Mouse (Mus musculus): ENCODE data around the gene Fbxl20.

The Fbxl20 gene

GRCm38 (mm10) chr11:98088224-98088623 is 62.0 kb downstream of the Fbxl20 start:
- no peak for DNase-seq (ENCODE audit: low read depth, low spot score)

GRCm38 (mm10) chr11:98086574-98086973 is 63.6 kb downstream of the Fbxl20 start:
- DNase-seq (ENCODE audit: low read depth, low spot score): no peak

DNA sequence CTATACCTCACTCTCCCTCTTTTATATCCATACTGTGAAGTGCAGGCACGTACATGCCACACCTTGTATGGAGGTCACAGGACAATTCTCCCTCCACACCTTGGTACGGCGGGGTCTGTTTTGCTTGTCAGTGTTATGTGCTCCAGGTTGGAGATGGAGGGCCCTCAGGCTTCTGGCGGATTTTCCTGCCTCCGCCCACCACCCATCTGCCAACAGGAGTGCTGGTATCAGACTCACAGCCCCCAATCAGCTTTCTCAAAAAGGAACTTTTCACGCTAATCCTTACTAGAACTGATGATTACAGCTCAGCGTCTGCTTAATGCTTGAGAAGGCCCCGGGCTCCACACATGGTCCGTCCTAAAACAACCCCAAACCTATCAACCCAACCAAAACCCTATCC is 64.1 kb downstream of the Fbxl20 start:
- no peak for DNase-seq (ENCODE audit: low read depth, low spot score)

GRCm38 (mm10) chr11:98082745-98083144 is 67.5 kb downstream of the Fbxl20 start:
- no peak for DNase-seq (ENCODE audit: low read depth, low spot score)

DNA sequence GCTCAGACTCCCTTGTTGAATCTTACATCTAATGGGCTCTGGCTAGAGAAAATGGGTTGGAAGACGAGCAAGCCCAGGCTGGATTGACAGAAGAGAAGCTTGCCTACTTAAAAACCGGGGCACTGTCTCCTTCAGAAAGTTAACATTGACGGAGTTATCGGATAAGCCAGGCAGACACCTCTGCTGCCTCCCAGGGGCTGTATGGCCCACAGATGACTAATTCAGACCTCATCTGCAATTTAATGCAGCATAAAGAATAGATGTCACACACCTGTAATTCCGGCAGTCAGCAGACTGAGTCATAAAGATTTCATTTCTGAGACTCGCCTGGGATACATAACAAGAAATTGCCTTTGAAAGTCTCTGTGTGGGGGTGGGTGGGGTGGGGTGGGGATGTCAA is 69.8 kb downstream of the Fbxl20 start:
- DNase-seq (ENCODE audit: low read depth, low spot score): no peak

- DNase-seq (ENCODE audit: low read depth, low spot score): no peak
Observed at GRCm38 (mm10) chr11:98077086-98077485, 73.1 kb downstream of the Fbxl20 start.

DNA sequence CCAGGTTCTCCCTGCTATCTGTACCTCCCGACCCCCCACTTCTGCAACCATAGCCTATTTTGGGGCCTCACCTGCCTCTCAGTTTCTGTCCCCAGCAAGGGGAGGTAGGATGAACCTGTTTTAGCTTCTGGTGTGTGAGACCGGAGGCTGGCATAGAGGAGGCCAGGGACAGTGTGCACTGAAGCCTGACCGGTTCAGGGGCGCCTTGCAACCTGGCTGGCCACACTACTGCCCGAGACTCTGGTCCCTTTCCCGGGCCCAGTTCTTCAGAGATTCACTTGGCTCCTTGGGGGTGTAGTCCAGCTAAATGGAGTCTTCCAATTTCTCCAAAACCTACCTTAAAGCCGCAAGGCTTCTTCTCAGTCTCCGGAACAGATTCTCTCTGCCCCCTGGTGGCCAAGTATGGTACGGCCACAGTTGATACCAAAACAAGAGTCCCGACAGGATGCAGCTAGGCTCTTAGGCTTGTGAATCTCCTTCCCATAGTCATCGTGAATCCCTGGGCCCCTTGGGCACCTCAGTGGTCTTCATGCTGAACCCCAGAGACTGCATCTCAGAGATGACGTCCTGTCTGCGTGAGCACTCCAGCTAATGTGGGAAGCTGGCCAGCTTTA is 74.9 kb downstream of the Fbxl20 start:
- DNase-seq (ENCODE audit: low read depth, low spot score): peak; percentile 56

- no peak for DNase-seq (ENCODE audit: low read depth, low spot score)
Observed at GRCm38 (mm10) chr11:98073442-98073841, 76.8 kb downstream of the Fbxl20 start.

DNA sequence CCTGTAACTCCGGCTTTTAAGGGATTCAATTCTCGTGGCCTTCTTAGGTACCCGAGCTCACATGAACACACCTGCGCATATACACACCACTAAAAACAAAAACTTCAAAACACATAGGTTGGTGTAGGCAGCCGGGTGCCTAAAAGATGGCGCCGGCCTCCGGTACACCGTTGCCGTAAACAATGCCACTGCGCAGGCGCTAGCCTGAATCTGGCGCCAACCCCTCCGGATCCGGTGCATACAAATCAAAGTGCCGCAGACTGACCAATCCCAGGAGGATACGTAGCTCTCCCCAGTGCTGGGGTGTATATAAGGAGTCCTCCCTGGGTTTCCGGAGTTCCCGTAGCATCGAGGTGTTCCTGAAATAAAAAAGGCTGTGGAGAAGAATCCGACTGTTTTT is 82.9 kb downstream of the Fbxl20 start:
- no peak for DNase-seq (ENCODE audit: low read depth, low spot score)

DNA sequence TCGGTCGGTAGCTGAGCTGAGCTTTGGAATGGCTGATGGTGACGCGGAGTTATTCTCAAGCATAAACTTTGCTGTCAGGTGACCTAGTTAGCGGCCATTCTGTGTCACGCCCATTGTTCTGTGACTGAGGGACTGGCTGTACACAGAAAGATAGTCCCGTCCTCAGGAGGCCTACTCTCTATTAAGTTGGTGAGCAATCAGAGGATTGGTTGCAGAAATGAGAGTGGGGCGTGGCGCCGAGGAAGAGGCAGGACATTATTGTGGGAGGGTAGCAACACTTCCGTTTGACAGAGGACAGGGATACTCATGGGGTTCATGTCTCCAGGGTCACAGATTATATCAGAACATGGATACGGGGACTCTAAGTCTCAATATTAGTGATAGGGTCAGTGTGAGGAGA is 84.0 kb downstream of the Fbxl20 start:
- no peak for DNase-seq (ENCODE audit: low read depth, low spot score)

DNA sequence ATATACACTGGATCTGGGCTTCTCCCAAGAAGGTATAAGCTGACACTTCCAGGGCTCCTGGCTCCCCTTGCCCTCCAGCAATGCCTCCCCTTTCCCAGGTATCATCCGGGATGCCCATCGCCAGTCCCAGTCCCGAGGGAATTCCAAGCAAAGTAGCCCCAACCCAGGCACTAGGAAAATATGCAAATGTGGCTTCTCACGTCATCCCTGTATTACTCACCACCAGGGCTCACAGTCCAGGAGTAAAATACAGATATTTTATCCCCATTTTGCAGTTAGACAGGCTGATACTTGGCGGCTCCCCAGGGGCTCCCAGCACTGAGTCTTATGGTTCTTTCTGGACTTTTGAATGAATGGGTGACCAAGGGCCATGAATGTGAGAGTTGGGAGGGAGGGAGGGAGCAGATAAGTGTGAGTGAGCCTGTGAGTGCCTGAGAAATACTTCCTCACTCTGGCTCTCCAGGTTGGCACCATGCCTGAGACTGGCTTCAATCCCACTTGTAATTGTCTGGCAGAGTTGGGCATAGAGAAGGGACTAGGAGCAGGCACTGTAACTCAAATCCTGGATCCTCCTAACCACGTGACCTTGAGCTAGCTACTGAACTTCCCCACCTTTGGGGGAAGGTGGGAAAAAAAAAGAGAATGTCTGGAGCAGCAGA is 88.2 kb downstream of the Fbxl20 start:
- no peak for DNase-seq (ENCODE audit: low read depth, low spot score)

DNA sequence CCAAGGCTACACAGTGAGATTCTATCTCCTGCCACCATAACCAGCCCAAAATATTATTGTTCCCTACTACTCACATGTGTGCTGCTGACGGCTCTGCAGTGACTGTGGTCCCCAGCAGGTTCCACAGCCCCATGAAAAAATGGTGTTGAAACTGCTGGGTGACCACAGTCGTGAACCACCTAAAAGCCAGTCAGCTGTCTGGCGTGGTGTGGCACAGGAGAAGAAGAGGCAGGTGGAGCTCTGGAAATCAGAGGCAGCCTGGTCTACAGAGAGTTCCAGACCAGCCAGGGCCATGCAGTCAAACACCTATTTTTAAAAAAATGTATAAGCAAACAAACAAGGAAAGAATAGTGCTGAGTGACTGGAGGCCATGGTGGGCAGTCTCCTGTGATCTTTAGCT is 88.8 kb downstream of the Fbxl20 start:
- DNase-seq (ENCODE audit: low read depth, low spot score): no peak

DNA sequence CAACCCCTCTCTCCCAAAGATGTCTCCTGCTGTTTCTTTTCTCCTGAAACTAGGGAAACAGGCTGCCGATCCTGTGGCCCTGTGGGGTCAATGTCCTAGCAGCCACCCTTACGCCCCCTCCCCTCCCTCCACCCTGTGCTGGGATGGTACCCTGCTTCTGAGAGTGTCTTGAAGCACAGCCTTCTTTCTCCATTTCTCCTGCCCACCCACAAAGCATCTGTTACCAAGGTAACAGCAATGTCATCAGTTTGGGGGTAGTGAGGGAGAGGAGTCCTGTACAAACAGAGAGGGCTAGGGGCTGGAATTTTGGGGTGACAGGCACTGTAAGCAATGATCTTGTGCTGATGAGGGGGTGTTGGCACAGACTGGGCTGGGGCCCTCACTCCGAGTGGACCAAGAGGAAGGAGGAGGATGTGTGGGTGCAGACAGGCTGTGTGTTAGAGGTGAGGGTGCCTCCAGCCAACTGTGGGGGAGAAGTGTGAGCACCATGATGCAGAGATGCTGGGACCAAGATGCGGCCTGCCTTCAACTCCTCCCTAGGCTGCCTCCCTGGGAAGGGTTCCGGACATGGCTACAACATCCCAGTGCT is 90.0 kb downstream of the Fbxl20 start:
- DNase-seq (ENCODE audit: low read depth, low spot score): no peak

DNA sequence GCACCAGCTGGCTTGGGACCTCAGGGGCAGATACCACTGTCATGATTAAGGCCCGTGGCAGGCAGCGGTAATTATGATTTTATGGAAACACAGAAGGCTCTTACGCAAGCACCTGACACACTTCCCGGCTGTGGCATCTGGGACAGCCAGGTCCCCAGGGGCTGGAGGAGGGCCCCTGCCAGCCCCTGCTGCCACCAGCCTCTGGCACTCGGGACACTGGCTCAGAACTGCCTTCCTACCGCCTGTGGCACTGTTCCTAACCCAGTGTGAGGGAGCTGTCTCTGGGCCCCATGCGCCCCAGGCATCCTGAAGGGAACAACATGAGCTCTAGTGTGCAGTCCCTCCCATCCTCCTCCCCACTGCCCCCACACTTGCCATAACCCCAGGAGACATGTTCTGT is 90.5 kb downstream of the Fbxl20 start:
- no peak for DNase-seq (ENCODE audit: low read depth, low spot score)

DNA sequence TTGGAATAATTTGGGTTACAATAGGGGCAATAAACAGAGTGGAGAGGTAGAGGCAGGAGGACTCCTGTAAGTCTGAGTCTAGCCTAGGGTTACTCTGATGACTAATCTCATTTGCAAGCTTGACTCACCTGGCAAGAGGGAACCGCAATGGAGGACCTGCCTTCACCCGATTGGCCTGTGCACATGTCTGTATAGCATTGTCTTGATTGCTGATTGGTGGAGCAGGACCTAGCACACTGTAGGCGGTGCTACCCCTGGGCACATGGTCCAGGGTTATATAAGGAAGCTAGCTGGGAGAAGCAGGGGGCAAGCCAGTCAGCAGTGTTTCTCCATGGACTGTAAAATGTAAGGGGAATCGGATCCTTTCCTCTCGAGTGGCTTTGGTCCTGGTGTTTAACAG is 92.2 kb downstream of the Fbxl20 start:
- DNase-seq (ENCODE audit: low read depth, low spot score): no peak

- DNase-seq (ENCODE audit: low read depth, low spot score): no peak
Observed at GRCm38 (mm10) chr11:98057466-98057865, 92.7 kb downstream of the Fbxl20 start.

- no peak for DNase-seq (ENCODE audit: low read depth, low spot score)
Observed at GRCm38 (mm10) chr11:98052989-98053834, 97.0 kb downstream of the Fbxl20 start, which contains the start of gene Stac2. Gene Stac2 (minus strand): TSS chr11:98053462.

DNA sequence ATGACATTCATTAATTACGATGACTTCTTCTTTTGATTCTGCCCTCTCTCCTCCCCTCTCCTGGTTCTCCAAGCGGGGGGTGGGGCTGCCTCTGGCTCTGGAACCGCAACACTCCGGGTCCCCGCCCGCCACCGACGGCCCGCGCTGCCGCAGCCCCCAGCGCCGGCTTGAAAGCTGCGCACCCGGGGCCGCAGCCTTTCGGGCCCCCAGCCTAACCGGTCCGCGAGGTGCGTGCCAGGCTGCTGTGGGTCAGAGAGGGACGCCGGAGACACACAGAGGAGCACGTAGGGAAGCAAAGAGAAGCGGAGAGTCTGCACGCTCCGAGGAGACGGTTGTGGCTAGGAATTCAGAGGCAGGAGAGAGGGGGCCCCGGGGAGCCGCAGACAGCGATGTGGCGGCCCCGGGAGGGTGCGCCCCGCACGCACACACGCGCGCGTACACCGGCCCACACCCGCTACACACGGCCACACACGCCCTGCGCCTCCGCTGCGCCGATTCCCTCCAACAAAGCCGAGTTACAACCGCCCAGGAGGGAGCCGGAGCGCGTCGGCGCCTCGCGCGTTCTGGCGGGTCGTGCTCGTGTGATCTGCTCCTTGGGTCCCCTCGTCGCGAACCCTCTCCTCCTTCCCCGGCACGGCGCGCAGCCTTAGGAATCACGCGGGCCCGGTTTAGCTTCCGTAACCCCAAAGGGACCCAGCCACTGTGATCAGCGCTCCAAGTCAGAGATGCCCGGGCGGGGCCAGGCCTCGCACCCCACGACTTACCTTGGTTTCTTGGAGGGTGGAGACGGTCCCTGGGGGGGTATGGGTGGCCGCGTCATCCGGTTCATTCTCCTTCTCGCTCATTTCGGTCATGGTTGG is 97.8 kb downstream of the Fbxl20 start:
- no peak for DNase-seq (ENCODE audit: low read depth, low spot score)

- DNase-seq (ENCODE audit: low read depth, low spot score): no peak
Observed at GRCm38 (mm10) chr11:98051611-98052128, 98.5 kb downstream of the Fbxl20 start.

- no peak for DNase-seq (ENCODE audit: low read depth, low spot score)
Observed at GRCm38 (mm10) chr11:98050940-98051339, 99.3 kb downstream of the Fbxl20 start.

GRCm38 (mm10) chr11:98050520-98050815 is 99.7 kb downstream of the Fbxl20 start:
- no peak for DNase-seq (ENCODE audit: low read depth, low spot score)

Data from brain, embryonic 18.5 days (tissue).